Mouse (Mus musculus): ENCODE measurements around the gene Ppard. TPM values are rescaled to one million over a fixed set of nuclear protein-coding genes. Genes with fewer than 3 reads are reported as not detected.

Ppard gene
- polyA plus RNA-seq, 1 experiment: 132 TPM

DNA sequence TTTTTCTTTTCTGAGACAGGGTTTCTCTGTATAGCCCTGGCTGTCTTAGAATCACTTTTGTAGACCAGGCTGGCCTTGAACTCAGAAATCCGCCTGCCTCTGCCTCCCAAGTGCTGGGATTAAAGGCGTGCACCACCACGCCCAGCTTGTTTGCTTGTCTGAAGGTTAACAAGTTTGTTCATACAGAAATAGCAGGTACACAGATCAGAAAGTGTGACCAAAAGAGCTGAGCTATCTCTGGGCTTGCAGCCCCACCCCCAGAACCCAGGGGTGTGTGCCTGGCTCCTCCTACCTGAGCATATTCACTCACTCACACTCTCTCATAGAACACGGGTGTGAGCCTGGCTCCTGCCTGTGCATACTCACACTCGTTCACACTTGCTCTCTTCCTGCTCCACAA, 34.8 kb downstream of the Ppard start:
- no peak for TF ChIP-seq GATA1 (IDR thresholded peaks at IDR 0.05; ENCODE audit: borderline replicate concordance, low read length)
- no peak for TF ChIP-seq FLI1 (IDR thresholded peaks at IDR 0.05; ENCODE audit: low read length)
- H3K27me3 ChIP-seq (replicated peaks): no peaks in the 10 kb centered on the region
- H3K4me3 ChIP-seq (replicated peaks): no peak overlapping the region
- peaks cover 73% of the 10 kb centered on the region for H3K36me3 ChIP-seq (replicated peaks; ENCODE audit: low read length)
- peaks cover 89% of the 10 kb centered on the region for H3K4me1 ChIP-seq
- H3K9me3 ChIP-seq: no peaks in the 10 kb centered on the region

- Histone ChIP-seq H3K4me3 (replicated peaks) (peak overlapping the region; percentile 72), H3K9me3 (no peaks in the 10 kb centered on the region), H3K27me3 (replicated peaks) (no peaks in the 10 kb centered on the region), H3K4me1 (peaks cover 92% of the 10 kb centered on the region), H3K36me3 (replicated peaks; ENCODE audit: low read length) (peaks cover 76% of the 10 kb centered on the region)
- TF ChIP-seq GATA1 (IDR thresholded peaks at IDR 0.05; ENCODE audit: borderline replicate concordance, low read length) (no peak), FLI1 (IDR thresholded peaks at IDR 0.05; ENCODE audit: low read length) (no peak)
Observed at GRCm38 (mm10) chr17:28270165-28270564, 37.7 kb downstream of the Ppard start.

GRCm38 (mm10) chr17:28271537-28272266, 39.2 kb downstream of the Ppard start:
- Histone ChIP-seq H3K4me3 (replicated peaks) (no peak overlapping the region), H3K4me1 (peaks cover 92% of the 10 kb centered on the region), H3K9me3 (no peaks in the 10 kb centered on the region), H3K36me3 (replicated peaks; ENCODE audit: low read length) (peaks cover 74% of the 10 kb centered on the region), H3K27me3 (replicated peaks) (no peaks in the 10 kb centered on the region)
- TF ChIP-seq FLI1 (IDR thresholded peaks at IDR 0.05; ENCODE audit: low read length) (no peak), GATA1 (IDR thresholded peaks at IDR 0.05; ENCODE audit: borderline replicate concordance, low read length) (no peak)

GRCm38 (mm10) chr17:28272281-28272680, 39.8 kb downstream of the Ppard start:
- Histone ChIP-seq H3K9me3 (no peaks in the 10 kb centered on the region), H3K36me3 (replicated peaks; ENCODE audit: low read length) (peaks cover 77% of the 10 kb centered on the region), H3K27me3 (replicated peaks) (no peaks in the 10 kb centered on the region), H3K4me1 (peaks cover 94% of the 10 kb centered on the region), H3K4me3 (replicated peaks) (peak overlapping the region; percentile 5)
- TF ChIP-seq FLI1 (IDR thresholded peaks at IDR 0.05; ENCODE audit: low read length): no peak
- no peak for TF ChIP-seq GATA1 (IDR thresholded peaks at IDR 0.05; ENCODE audit: borderline replicate concordance, low read length)

DNA sequence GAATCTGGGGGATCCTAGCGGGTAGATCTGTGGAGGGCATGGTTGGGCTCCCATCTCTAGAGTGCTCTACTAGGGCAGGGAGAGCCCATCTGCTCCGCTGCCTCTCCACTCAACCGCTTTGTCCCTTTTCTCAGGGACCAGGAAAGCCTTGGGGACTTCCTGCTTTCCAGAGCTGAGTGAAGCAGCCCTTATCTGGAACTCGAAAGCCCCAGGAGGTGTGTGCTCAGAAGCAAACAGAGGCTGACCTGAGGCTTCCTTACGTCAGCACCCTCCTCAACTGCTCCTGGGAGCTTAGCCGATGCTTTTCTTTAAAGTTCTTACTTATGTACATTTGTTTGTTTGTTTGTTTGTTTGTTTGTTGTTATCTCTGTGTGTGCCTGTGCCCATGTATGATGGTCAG, 40.3 kb downstream of the Ppard start:
- Histone ChIP-seq H3K4me1 (peaks cover 94% of the 10 kb centered on the region), H3K27me3 (replicated peaks) (no peaks in the 10 kb centered on the region), H3K36me3 (replicated peaks; ENCODE audit: low read length) (peaks cover 77% of the 10 kb centered on the region), H3K9me3 (no peaks in the 10 kb centered on the region), H3K4me3 (replicated peaks) (peak overlapping the region; percentile 15)
- TF ChIP-seq FLI1 (IDR thresholded peaks at IDR 0.05; ENCODE audit: low read length) (no peak), GATA1 (IDR thresholded peaks at IDR 0.05; ENCODE audit: borderline replicate concordance, low read length) (no peak)

DNA sequence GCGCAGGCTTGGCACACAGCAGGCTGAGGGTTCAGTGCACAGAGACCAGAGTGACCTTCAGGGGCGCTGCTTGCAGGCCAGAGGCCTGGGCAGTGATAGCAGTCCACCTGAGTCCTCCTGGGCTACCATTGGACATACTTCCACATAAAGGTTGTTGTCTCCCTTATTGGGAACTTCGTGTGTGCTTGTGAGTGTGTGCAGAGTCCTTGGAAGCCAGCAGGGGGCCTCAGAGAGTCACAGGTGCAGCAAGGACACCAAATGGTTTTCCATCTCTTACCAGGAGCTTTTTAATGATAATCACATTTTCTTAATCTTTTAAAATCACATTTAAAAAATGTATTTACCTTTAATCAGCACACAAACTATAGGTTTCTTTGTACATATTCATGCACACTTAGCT, 42.2 kb downstream of the Ppard start:
- H3K36me3 ChIP-seq (replicated peaks; ENCODE audit: low read length): peaks cover 88% of the 10 kb centered on the region
- TF ChIP-seq FLI1 (IDR thresholded peaks at IDR 0.05; ENCODE audit: low read length) (no peak), GATA1 (IDR thresholded peaks at IDR 0.05; ENCODE audit: borderline replicate concordance, low read length) (no peak)
- no peaks in the 10 kb centered on the region for H3K9me3 ChIP-seq
- H3K4me1 ChIP-seq: peaks cover 99% of the 10 kb centered on the region
- H3K4me3 ChIP-seq (replicated peaks): no peak overlapping the region
- H3K27me3 ChIP-seq (replicated peaks): no peaks in the 10 kb centered on the region

DNA sequence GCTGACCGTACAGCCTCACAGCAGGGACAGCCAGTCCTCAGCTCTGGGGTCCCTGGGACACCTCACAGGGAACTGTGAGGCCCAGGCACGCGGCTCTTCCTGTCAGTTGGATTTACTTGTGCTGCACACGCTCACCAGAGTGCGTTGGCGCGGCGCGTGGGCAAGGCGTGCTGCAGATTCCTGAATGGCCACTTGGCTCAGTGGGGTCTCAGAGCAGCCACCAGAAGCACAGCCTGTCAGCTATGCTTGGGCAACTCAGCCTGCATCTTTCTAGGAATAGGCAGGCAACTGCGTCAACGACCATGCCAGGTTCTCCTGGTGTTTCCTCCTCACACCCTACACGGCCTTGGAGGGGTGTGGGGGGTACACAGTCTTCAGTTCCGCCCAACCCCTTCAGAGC, 44.7 kb downstream of the Ppard start:
- Histone ChIP-seq H3K4me3 (replicated peaks) (no peak overlapping the region), H3K9me3 (no peaks in the 10 kb centered on the region), H3K4me1 (peaks cover 100% of the 10 kb centered on the region), H3K36me3 (replicated peaks; ENCODE audit: low read length) (peaks cover 76% of the 10 kb centered on the region), H3K27me3 (replicated peaks) (no peaks in the 10 kb centered on the region)
- no peak for TF ChIP-seq FLI1 (IDR thresholded peaks at IDR 0.05; ENCODE audit: low read length)
- TF ChIP-seq GATA1 (IDR thresholded peaks at IDR 0.05; ENCODE audit: borderline replicate concordance, low read length): no peak

- peaks cover 99% of the 10 kb centered on the region for H3K4me1 ChIP-seq
- no peak overlapping the region for H3K4me3 ChIP-seq (replicated peaks)
- TF ChIP-seq FLI1 (IDR thresholded peaks at IDR 0.05; ENCODE audit: low read length): no peak
- TF ChIP-seq GATA1 (IDR thresholded peaks at IDR 0.05; ENCODE audit: borderline replicate concordance, low read length): no peak
Observed at GRCm38 (mm10) chr17:28277721-28278120, 45.2 kb downstream of the Ppard start.

GRCm38 (mm10) chr17:28278156-28278555, 45.7 kb downstream of the Ppard start:
- Histone ChIP-seq H3K9me3 (no peaks in the 10 kb centered on the region), H3K36me3 (replicated peaks; ENCODE audit: low read length) (peaks cover 75% of the 10 kb centered on the region), H3K4me1 (peaks cover 99% of the 10 kb centered on the region), H3K27me3 (replicated peaks) (no peaks in the 10 kb centered on the region), H3K4me3 (replicated peaks) (no peak overlapping the region)
- no peak for TF ChIP-seq GATA1 (IDR thresholded peaks at IDR 0.05; ENCODE audit: borderline replicate concordance, low read length)
- TF ChIP-seq FLI1 (IDR thresholded peaks at IDR 0.05; ENCODE audit: low read length): no peak

More at GRCm38 (mm10) chr17:28277721-28278120, 45.2 kb downstream of the Ppard start:
- Histone ChIP-seq H3K36me3 (replicated peaks; ENCODE audit: low read length) (peaks cover 75% of the 10 kb centered on the region), H3K27me3 (replicated peaks) (no peaks in the 10 kb centered on the region), H3K9me3 (no peaks in the 10 kb centered on the region)

- TF ChIP-seq GATA1 (IDR thresholded peaks at IDR 0.05; ENCODE audit: borderline replicate concordance, low read length) (no peak), FLI1 (IDR thresholded peaks at IDR 0.05; ENCODE audit: low read length) (no peak)
- Histone ChIP-seq H3K36me3 (replicated peaks; ENCODE audit: low read length) (peaks cover 69% of the 10 kb centered on the region), H3K4me3 (replicated peaks) (peak overlapping the region; percentile 70), H3K27me3 (replicated peaks) (no peaks in the 10 kb centered on the region), H3K4me1 (peaks cover 95% of the 10 kb centered on the region), H3K9me3 (no peaks in the 10 kb centered on the region)
Observed at GRCm38 (mm10) chr17:28279236-28279635, 46.7 kb downstream of the Ppard start.

All from megakaryocyte, embryonic 14.5 days (primary cell).